Mouse (Mus musculus) CD4-positive helper T cell, adult 2 months (primary cell): ENCODE measurements at regions not wholly inside any gene's neighbourhood (a gene's known extent, or its start where the extent isn't known, plus 50 kb on each side); places are given as distances from the start of the nearest gene placed in this dataset.
"Not testable (repeated sequence)": the region's sequence is repeated elsewhere in the genome, so short reads cannot be mapped to it uniquely, and the experiment has no call there.

ENCODE experiments used
- DNase-seq: peaks from one replicate; pipeline ENCODE4 v3.0.0-alpha.2; 2012; ENCODE audit warnings: low read depth, missing footprints, low spot score

DNA sequence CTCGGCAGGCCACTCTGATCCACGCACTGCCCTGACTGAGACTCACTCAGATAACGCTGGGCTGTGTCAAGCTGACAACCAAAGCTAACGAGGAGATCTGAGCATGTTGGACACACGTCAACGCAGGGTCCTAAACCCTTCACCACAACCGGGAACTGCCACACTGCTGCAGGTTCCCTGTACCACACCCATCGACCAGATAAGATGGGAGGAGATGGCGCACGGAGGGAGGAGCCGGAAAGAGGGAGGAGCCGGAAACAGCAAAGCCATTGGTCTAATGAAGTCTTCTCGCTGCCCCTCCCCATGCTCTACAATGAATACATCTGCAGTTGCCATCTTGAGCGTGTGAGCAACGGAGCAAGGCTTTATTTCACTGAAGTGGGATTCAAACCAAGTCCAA is 182.9 kb upstream of the Rpl38 start:
- DNase-seq, result no peak

DNA sequence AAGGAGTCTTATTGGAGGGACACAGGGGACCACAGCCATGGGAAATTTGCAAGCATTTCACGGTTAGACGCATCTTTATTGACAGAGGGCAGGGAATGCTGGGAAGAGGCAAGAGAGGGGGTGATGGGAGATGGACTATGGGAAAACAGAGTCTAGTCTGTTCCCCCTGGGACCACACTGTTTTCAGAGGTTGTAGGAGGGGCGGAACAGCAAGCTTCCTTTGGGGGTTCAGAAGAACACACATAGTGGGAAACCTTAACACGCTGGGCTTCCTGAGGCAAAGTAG is 183.7 kb upstream of the Rpl38 start:
- no peak for DNase-seq

DNA sequence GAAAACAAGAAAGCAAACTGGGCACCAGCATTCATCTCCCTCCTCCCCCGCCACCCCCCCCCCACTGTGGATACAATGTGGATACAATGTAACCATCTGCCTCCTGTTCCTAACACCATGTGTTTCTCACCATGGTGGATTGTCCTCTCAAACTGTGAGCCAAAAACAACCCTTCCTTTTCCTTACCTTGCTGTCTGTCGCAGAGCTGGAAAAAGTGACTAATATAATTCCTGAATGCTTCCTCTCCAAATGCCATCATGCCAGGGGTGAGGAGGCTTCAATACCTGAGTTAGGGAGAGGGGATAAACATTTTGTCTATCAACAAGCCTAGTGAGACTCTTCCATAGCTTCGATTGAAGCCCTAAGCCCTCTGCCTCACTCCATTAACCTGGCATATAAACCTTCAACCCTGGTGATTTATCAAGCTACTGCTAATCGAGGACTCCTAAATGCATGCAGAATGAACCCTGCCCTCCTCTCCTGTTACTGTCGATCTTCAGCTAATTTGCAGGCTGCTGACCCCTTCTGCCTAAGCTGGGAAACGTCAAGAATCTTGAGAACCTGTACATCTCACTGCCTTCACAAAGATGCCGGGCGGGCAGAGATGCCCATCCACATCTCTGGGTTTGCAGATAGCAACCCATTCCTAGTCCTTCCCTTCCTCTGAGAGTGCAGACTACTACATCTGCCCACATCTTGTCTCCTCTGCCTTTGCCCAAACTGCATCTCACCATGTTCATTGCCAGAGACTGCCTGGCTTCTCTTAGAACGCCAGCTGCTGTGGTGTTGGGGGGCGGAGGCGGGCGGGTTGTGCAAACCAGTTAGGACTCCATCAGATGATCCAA is 184.3 kb upstream of the Rpl38 start:
- DNase-seq, result no peak

DNA sequence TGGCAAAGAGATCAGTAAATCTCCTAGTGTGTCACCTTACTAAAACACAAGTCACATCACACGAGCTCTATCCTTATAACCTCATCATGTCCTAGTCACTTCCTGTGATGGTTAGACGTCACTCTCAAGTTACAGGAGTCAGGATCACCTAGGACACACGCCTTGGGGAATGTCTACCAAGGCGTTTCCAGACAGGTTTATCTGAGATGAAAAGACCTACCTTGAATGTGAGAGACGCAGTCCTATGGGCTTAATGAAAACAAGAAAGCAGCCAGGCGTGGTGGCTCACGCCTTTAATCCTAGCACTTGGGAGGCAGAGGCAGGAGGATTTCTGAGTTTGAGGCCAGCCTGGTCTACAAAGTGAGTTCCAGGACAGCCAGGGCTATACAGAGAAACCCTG is 185.0 kb upstream of the Rpl38 start:
- not testable (repeated sequence) for DNase-seq

DNA sequence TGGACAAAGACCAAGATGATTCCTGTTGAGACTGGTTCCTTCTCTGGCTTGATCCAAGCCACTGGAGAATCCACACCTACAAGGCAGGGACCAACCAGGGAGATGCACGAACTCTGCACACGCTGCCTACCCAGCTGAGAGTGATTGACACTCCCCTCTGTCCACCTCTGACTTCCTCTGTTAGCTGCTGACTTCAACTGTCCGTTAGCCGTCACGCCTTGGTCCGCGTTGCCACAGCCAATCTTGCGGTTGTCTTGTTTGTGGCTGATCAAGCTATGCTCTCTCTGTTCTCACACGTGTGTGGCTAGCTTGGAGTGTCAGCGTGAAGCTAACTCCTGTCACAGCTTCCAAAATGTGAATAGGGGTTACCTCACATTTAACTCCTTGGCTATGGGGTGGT is 186.3 kb upstream of the Rpl38 start:
- no peak for DNase-seq

DNA sequence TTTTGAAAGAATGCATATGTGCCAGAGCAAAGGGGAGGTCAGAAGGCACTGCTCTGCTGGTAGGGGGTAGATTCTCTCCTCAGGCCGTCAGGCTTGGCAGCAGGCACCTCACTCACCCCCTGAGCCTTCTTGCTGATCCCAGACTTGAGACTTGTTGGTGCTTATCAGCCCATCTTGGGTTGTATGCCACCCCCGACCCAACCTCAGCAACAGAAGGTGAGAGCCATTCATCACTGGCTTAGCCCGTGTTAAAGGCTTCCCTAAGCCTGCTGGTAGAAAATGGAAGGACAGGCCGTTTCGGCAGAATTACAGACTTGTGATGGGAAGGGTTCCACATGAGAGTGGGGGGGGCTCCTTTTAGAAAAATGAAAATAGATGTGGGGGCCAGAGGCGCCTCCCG is 187.3 kb upstream of the Rpl38 start:
- no peak for DNase-seq

DNA sequence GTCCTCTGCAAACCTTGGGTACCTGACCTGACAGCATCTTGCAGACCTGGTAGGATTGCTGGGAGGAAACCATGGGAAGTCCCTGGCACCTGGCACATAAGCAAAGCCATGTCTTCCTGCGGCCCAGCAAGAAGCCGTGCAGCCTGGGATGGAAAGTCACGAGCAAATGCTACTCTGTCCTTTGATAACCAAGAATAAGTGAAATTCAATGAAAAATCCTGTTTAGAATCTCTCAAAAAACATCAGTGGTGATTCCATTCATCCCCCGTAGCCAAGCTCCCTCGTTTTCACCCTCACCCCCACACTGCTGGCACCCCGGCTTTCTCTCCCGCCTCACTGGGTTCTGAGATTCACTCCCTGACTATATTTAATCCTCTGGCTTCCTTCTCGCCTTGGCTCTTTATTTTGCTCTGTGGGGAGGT is 188.2 kb upstream of the Rpl38 start:
- no peak for DNase-seq

DNA sequence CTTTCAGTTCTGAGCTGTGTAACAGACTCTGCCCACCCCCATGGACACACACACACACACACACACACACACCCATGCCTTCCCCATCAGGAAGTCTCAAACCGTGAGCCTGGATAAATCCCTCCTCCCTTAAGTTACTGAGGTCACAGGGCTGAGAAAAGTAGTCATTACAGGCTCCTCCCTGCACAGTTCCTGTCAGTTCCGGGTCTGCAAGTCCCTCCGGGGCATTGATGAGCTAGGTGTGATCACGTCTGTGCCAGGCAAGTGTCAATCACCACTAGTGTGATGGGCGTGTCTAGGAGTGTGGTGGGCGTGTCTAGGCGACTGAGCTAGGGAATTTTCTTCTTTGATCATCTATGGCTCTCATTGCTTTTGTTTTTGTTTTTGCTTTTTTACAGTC is 189.6 kb upstream of the Rpl38 start:
- peak; percentile 13 for DNase-seq

DNA sequence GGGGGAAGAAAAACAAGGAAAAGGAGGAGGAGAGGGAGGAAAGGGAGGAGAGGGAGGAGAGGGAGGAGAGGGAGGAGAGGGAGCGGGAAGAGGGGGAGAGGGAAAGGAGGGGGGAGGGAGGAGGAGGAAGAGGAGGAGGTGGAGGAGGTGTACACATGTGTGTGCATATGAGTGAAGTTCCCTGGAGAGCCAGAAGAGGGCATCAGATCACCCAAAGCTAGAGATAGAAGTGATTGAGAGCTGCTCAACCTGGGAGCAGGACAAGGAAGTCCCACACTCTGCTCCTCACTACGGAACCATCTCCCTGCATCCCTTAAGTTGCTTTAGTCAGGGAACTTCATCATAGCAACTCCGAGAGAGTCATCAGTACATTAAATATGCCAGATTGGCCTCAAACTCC is 191.0 kb upstream of the Rpl38 start:
- DNase-seq, result peak; percentile 15

DNA sequence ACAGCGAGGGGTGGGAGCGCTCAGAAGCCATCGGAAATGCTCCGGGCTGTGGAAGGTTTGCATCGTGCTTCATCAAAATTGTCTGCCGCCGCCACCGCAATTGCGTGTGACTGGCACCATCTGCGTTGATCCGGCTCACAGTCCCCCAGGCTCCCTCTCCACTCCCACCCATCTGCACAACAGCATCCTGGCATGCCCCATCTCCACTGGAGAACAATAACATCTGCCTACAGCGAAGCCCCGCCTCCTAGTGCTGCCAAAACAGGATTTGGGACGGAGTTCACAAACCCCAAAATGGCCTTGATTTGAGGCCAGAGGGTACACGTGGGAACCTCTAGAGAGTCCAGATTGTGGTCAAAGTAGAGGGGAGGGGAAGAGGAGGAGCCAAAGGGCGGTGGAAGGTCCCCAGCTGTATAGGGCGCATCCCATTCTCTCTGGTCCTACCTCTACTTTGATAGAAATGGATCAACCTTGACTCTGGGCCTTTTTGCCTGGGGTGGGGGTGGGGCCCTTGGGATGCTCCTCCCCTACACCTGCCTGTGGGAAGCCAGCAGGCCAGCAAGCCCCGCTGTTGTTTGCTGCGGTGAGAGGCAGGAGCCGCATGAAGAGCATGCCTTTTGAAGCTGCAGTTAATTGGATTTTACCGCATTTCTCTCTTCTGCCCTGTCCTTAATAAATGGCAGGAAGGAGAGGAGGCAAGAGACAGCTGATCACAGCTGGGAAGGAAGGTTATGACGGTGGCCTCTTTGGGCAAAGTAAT is 195.6 kb upstream of the Rpl38 start:
- DNase-seq, result no peak

DNA sequence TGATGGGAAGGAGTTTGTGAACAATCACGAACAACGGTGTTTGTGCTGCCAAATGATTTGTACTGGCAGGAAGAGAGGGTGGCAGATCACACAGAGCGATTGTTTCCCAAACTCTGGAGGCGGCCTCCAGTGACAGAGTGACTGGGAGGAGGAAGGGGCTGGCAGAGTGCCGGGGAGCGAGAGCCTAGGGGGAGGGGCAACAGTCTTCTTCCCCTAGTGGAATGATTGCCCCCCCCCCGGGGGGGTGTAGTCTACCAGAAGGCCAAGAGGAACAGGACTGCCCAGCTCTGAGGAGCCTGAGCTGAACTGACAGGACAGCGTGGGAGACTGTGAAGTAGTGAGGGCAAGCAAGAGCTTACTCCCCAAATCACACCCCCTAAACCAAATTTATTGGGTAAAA is 199.9 kb upstream of the Rpl38 start:
- no peak for DNase-seq

DNA sequence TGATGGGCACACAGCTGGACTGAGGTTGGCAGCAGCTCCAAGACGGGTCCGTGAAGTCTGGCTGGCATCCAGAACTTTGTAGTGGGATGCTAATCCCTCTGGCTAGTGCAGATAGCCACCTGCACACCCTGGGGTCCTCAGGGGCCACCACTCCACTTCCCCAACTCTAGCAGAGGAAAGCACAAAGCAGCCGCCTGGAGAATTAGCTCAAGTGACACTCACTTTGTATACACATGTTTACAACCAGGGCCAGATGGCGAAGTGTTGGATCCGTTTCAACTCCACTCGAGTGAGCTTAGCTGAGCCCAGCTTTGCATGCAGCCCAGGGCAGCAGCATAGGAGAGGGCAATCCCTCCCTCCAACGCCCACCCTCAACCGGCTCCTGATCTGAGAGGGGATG is 200.5 kb upstream of the Rpl38 start:
- no peak for DNase-seq

DNA sequence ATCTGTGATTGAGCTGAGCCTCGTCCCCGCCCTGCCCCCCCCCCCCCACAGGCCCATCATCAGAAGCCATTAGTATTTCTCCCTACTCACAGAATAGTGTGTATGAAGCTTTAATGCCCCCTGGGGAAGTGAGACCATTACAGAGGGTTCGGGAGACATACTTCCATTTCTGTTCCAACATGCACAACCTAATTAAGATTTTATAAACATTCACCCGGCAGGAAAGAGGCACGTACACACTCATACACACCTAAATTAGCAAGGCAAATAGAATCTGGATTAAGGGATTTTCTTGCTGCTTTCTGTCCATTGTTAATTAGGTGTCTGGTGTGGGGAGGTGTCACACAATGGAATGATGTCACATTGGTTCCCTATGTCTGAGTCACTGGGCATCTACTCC is 202.8 kb upstream of the Rpl38 start:
- no peak for DNase-seq

DNA sequence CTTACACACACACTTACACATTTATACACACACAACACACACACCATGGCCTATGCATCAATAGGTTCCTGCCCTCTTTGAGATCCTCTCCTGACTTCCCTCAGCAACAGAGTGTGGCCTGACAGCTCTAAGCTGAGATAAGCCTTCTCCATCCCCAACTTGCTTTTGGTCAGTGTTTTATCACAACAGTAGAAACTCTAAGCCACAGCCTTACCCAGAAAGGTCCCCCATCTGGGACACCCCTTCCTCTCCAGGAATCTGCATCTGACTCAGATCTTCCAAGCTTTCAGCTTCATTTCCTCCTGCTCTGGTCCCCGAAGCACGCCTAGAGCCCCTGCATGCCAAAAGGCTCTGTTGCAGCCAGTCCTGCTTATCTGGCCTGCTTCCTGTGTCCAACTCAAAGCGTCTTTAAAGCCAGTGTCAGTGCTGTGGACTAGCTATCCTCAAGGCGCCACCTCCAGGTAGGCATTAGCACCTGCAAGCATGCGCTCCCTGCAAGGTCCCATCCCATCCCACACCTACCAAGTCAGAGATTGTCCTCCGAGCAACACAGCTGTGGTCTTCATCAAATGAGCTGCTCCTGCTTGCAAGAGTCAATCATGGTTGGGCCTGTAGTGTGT is 205.5 kb upstream of the Rpl38 start:
- DNase-seq, result no peak

DNA sequence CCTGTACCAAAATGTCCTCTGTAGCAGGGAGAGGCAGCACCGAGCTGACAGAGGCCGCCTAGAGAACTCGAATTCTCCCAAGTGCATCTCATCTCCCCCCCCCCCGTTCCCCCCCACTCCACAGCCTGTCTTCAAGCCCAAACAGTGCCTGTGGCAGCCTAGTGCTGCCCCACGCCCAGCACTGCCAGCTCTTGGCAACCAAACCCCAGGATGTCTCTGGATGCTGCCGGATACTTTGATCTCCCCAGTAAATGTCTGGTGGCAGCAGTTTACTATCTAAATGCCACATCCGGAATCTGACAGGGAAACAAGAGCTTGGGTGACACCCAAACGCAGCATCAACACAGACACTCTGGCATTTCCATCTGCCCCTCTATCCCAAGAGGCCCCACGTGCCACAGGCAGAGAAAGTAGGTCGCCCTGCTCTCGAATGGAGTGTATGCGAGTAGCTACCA is 213.4 kb upstream of the Rpl38 start:
- DNase-seq, result no peak

DNA sequence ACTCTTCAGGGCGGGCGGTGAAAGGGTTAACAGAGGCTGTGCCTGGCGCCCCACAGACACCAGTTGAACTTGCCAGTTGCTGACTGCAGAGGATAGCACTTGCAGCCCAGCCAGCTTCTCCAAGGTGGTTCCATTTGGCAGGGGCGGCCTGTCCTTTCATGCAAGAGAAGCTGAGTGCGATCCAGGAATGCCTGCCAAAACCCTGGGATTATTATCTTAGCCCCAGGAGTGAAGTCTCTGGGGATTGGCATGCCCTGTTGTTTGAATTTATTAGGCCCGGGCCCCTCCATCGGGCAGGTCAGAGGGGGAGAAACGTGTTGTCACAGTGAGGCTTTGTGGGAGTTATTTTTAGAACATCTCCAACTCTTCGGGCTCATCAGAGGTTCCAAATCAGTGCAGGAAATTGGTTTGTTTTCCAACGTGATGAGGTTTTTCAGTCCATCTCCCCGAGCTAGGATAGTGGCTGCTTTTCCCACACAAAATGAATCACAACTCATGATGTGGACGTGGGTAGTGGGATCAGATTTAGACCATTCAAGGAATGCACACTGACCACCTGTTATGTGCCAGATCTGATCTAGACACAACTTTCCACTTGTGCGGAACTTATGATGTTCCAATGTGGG is 219.4 kb upstream of the Rpl38 start:
- DNase-seq, result no peak

DNA sequence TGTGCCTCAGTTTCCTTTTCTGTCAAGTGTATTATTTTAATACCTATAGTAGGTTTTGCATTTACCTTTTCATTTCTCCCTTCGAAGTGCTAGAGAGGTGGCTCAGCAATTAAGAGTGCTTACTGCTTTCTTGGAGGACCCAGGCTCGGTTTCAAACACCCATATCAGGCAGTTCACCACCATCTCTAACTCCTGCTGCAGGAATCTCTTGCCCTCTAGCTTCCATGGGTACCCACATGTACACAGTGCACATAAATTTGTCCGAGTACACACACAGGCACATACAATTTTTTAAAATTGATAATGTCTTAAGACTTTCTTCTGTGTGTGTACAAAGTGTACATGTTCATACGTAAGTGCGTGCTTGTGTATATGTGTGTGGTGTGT is 220.9 kb upstream of the Rpl38 start:
- DNase-seq, result no peak

DNA sequence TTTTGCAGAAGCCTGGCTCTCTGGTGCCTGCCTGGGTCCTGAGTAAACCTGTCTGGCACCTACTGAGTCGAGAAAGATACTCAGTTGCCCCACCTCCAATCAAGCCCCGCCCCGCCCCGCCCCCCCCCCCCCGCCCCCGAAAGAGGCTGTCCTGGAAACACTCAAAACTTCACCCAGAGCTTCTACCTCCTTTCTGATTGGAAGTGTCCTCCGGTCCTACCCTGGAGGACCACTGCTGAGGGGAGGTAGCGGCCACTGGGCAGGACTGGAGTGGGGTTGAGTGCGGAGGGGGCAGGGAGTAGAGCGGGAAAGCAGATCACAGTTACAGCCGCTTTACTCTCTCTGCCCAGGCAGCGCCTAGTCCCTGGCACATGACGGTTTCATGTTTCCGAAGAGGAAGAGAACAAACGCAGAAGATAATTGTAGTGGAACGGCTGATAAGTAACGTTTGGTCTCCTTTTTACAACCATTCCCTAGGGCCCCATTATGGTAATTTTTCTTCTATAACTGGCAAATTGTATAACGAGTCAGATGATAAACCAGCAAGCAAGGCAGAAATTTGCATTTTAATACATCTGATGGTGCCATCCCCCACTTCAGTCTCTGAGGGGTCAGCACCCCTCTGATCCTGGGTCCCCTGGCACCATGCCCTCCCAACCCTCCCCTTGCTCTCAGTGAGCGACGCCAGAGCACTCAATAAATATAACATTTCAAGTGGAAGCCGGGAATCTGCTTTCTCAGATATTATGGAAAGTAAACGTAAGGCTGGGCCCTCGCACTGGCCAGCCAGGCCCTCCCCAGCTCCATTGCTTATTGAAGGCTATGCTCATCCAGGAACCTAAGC is 221.5 kb upstream of the Rpl38 start:
- DNase-seq, result no peak

DNA sequence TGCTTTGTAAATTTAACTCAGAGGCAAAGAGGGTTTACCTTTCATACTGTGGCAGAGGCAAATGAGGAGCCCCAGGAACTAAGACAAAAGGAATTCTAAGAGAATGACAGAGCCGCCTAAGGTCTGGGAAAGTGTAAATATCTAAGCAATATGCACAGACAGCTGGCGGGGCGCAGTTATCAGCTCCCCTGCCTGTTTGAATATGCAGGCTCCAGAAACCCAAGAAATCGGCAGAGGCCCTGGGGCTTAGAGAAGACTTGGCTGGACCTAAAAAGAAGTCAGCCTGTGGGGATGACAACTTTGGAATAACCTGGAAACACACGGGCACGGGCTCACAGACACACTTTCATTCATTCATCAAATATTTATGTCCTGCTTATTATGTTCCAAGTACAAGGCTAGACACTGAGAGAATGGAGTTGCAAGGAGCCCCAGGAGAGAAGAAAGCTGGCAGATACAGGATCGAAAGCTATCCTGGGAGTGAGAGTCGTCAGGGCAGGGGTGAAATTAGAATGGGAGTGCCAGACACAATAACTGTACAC is 222.2 kb upstream of the Rpl38 start:
- DNase-seq, result no peak

DNA sequence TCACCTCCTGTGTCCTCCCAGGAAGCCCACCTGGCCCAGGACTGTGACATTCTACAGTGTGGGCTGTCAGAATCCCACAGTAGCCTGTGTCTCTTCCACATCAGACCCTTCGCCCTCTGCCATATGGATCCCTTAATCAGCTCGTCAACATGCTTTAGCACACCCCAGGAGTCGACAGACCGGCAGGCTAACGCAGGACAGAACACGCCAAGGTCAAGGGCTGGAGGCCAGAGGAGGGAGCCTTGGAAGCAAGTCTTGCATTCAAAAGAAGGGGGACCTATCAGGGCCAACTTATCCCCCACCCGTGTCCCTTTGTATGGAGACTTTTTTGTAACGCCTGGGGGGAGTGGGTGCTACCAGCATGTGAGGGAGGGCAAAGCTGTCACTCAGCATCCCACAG is 224.1 kb upstream of the Rpl38 start:
- DNase-seq, result no peak

DNA sequence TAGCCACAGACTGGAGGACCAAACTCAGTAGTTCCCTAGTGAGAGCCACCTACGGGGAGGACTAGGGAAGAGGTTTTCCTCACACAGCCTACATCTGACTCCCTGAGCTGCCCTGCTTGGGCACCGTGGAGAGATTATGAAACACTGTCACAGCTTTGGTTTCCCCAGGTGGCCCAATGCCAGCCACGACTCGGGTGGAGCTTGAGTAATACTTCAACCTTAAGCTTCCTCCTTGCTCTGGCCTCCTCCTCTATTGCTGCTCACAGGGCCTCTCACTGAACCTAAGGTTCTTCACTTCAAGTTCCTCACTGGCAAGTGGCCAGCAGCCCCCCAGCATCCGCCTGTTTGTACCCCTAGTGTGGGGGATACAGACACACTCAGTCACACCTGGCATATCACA is 224.9 kb upstream of the Rpl38 start:
- DNase-seq, result no peak
